Mouse (Mus musculus): ENCODE results near the gene Tmem189. TPM values are rescaled to one million over a fixed set of nuclear protein-coding genes. Genes with fewer than 3 reads are reported as not detected.
A peak's percentile ranks its signal among the peaks of the same experiment; 100 is the strongest.

Tmem189 gene
- polyA plus RNA-seq, 1 experiment from 2014 or later, result 37.4 TPM

DNA sequence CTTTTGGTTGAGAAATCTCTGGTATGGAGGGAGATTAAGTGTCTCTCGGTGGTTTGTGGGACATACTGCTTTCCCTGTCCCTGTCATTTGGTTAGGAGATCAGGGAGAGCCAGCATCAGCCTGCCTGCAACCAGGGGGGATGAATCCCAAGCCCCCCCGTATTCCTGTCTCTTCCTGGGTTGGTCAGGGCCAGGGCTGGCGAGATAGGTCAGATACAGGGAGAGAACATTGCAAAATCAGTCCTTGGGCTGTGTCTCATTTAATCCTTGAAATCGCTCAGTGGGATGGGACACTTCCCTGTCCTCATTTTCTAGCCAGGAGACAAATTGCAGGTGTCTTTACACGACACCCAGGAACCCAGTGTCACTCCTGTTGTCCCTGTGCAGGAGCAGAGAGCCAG, 10.4 kb upstream of the Tmem189 start:
- ATAC-seq (ENCODE audit: extremely low read depth, insufficient number of reproducible peaks, low FRiP score, low TSS enrichment), result no peak
- Histone ChIP-seq H3K27me3 (replicated peaks) (no peaks in the 10 kb centered on the region), H3K4me1 (peaks cover 28% of the 10 kb centered on the region), H3K36me3 (peaks cover 5% of the 10 kb centered on the region; the same call in 1 of the 2 replicates), H3K4me3 (no peak overlapping the region), H3K27ac (replicated peaks) (no peak overlapping the region), H3K4me2 (no peak overlapping the region), H3K9me3 (0 out of 2 replicates have a peak, but pooled peaks cover 2% of the 10 kb centered on the region), H3K9ac (peak overlapping the region; percentile 14; the same call in 1 of the 2 replicates)
- 61% methylated on average over 5 of the region's 5 CpGs for WGBS

DNA sequence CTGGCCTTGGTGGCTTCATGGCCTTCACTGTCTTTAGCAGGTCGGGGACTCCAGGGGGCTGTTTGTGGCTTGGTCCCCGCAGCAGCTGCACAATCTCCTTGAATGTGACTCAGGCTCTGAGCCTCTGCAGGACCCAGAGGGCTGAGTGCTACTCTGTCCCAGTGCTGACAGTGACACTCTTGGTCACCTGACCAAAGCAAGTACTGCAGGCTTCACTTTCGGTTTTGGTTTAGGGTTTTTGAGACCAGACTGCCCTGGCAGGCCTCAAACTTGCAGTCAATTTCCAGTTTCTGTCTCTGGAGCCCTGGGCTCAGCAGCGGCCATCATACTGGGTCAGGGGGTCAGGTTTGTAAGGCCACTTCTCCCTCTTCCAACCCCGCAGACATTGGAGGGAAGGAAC, 8.3 kb upstream of the Tmem189 start:
- Histone ChIP-seq H3K4me1 (peaks cover 28% of the 10 kb centered on the region), H3K9ac (peak overlapping the region; percentile 60), H3K4me3 (0 out of 2 replicates have a peak overlapping the region, but pooled peaks have one; percentile 11), H3K36me3 (peaks cover 6% of the 10 kb centered on the region; the same call in 1 of the 2 replicates), H3K27me3 (replicated peaks) (no peaks in the 10 kb centered on the region), H3K9me3 (0 out of 2 replicates have a peak, but pooled peaks cover 2% of the 10 kb centered on the region), H3K27ac (replicated peaks) (peak overlapping the region; percentile 78), H3K4me2 (peak overlapping the region; percentile 49)
- WGBS, result 14% methylated on average over 5 of the region's 5 CpGs
- ATAC-seq (ENCODE audit: extremely low read depth, insufficient number of reproducible peaks, low FRiP score, low TSS enrichment), result no peak

DNA sequence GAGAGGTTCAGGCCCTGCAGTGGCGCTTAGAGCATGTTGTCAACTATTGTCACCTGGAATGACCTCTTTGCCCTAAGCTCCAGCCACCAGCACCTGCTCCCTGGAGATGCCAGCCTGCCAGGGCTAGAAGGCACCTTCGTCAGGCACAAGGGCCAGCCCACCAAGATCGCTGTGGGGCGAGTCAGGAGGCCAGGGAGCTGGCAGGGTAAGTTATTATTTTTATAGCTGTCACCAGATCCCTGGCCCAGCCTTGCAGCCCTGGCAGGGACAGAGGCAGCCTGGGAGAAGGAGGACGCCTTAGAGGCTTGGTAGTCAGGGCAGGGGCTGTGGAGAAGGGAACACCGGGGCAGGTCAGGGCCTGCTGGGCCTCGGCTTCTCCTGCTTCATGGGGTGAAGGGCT, 6.5 kb upstream of the Tmem189 start:
- no peak for ATAC-seq (ENCODE audit: extremely low read depth, insufficient number of reproducible peaks, low FRiP score, low TSS enrichment)
- H3K9ac ChIP-seq, result no peak overlapping the region
- 0 out of 2 replicates have a peak, but pooled peaks cover 2% of the 10 kb centered on the region for H3K9me3 ChIP-seq
- H3K4me2 ChIP-seq, result no peak overlapping the region
- H3K36me3 ChIP-seq, result peaks cover 6% of the 10 kb centered on the region; the same call in 1 of the 2 replicates
- 0 out of 2 replicates have a peak overlapping the region, but pooled peaks have one; percentile 20 for H3K27ac ChIP-seq (replicated peaks)
- peaks cover 38% of the 10 kb centered on the region for H3K4me1 ChIP-seq
- H3K4me3 ChIP-seq, result no peak overlapping the region
- H3K27me3 ChIP-seq (replicated peaks), result peaks cover 3% of the 10 kb centered on the region; the same call in 1 of the 2 replicates
- 68% methylated on average over 7 of the region's 7 CpGs for WGBS

DNA sequence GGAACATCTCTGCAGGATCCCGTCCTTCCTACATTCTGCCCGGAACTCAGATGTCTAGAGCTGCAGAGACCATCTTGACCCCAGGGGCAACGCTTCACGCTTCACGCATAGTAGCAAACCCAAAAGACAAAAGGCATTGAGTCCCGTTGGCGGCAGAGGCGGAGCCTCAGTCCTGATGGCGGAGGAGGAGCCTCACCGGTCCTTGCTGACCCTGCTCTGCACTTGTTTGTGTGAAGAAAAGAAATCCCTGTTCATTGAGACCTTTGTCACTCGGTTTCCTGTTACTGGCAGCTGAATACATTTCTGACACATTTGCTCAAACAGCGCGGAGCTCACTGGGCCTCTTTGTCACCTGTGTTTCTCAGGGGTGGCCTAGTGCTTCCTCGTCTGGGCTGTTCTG, 5.9 kb upstream of the Tmem189 start:
- no peak overlapping the region for H3K4me3 ChIP-seq
- H3K4me1 ChIP-seq, result peaks cover 45% of the 10 kb centered on the region
- no peak overlapping the region for H3K4me2 ChIP-seq
- peaks cover 8% of the 10 kb centered on the region; the same call in 1 of the 2 replicates for H3K27me3 ChIP-seq (replicated peaks)
- H3K9me3 ChIP-seq, result 0 out of 2 replicates have a peak, but pooled peaks cover 2% of the 10 kb centered on the region
- no peak overlapping the region for H3K9ac ChIP-seq
- 86% methylated on average over 14 of the region's 14 CpGs for WGBS
- ATAC-seq (ENCODE audit: extremely low read depth, insufficient number of reproducible peaks, low FRiP score, low TSS enrichment), result no peak
- no peak overlapping the region for H3K27ac ChIP-seq (replicated peaks)
- peaks cover 6% of the 10 kb centered on the region; the same call in 1 of the 2 replicates for H3K36me3 ChIP-seq

DNA sequence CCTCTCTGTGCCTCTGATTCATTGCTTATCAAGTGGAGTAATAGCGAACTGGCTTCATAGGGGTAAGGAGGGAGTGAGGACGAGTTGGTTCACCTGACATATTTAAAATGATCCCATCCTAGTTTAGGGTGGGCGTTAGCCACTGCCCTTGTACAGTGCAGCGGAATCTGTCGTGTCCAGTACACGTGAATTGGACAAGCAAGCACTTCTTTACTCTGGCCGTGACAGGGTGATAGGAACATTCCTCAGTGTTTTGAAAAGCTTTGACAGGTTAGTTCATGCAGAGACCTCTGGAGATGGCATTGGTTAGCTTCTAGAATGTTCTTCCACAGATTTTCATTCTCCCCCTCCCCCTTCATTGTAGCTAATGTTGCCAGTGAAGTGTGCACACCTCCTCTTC, 5.3 kb upstream of the Tmem189 start:
- no peak for ATAC-seq (ENCODE audit: extremely low read depth, insufficient number of reproducible peaks, low FRiP score, low TSS enrichment)
- Histone ChIP-seq H3K4me2 (no peak overlapping the region), H3K9ac (no peak overlapping the region), H3K4me3 (no peak overlapping the region), H3K27me3 (replicated peaks) (peaks cover 10% of the 10 kb centered on the region; the same call in 1 of the 2 replicates), H3K27ac (replicated peaks) (no peak overlapping the region), H3K36me3 (peaks cover 6% of the 10 kb centered on the region; the same call in 1 of the 2 replicates), H3K4me1 (peaks cover 45% of the 10 kb centered on the region), H3K9me3 (0 out of 2 replicates have a peak, but pooled peaks cover 2% of the 10 kb centered on the region)
- 88% methylated on average over 7 of the region's 7 CpGs for WGBS

DNA sequence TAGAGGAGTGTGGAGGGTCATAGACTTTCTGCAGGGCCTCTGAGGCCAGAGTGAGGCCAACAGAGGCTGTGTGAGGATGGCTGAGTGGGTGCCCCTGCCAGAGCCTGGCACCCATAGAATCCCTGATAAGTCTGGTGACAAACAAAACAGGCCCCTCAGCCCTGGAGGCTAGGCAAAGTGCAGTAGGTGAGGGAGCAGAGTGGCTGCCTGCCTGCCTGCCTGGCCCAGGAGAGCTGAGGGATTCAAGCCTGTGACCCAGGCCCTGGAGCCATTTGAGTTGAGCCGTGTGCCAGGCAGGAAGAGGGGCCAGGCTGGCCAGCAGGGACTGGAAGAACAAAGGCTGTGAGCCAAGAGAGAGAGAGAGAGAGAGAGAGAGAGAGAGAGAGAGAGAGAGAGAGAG, 4.6 kb upstream of the Tmem189 start:
- peaks cover 6% of the 10 kb centered on the region; the same call in 1 of the 2 replicates for H3K36me3 ChIP-seq
- H3K27me3 ChIP-seq (replicated peaks), result peaks cover 14% of the 10 kb centered on the region; the same call in 1 of the 2 replicates
- no peak for ATAC-seq (ENCODE audit: extremely low read depth, insufficient number of reproducible peaks, low FRiP score, low TSS enrichment)
- H3K4me2 ChIP-seq, result no peak overlapping the region
- peaks cover 42% of the 10 kb centered on the region for H3K4me1 ChIP-seq
- 47% methylated on average over 1 of the region's 1 CpGs for WGBS
- no peak overlapping the region for H3K4me3 ChIP-seq
- H3K9me3 ChIP-seq, result 0 out of 2 replicates have a peak, but pooled peaks cover 2% of the 10 kb centered on the region
- no peak overlapping the region for H3K27ac ChIP-seq (replicated peaks)
- H3K9ac ChIP-seq, result no peak overlapping the region

DNA sequence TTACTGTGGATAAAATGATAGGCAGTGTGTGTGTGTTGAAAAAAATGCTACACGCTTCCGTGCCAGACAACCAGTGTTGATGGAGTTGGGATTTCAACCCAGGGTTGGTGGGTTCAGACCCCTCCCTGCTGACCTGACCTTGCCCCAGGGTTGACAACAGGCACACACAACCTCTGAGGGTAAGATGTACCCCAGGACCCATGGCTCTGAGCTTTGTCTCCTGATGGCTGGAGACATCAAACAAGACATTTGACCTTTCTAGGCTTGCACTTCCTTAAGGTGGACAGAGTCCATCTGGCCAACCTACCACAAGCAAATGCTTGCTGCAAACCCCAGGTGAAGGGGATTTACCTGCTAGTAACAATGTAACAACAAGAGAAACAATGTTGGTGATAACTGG, 3.9 kb upstream of the Tmem189 start:
- H3K27ac ChIP-seq (replicated peaks), result no peak overlapping the region
- ATAC-seq (ENCODE audit: extremely low read depth, insufficient number of reproducible peaks, low FRiP score, low TSS enrichment), result no peak
- H3K4me1 ChIP-seq, result peaks cover 39% of the 10 kb centered on the region
- WGBS, result 90% methylated on average over 2 of the region's 2 CpGs
- H3K9ac ChIP-seq, result no peak overlapping the region
- peaks cover 6% of the 10 kb centered on the region; the same call in 1 of the 2 replicates for H3K36me3 ChIP-seq
- H3K27me3 ChIP-seq (replicated peaks), result peaks cover 14% of the 10 kb centered on the region; the same call in 1 of the 2 replicates
- no peak overlapping the region for H3K4me3 ChIP-seq
- H3K9me3 ChIP-seq, result 0 out of 2 replicates have a peak, but pooled peaks cover 2% of the 10 kb centered on the region
- no peak overlapping the region for H3K4me2 ChIP-seq

DNA sequence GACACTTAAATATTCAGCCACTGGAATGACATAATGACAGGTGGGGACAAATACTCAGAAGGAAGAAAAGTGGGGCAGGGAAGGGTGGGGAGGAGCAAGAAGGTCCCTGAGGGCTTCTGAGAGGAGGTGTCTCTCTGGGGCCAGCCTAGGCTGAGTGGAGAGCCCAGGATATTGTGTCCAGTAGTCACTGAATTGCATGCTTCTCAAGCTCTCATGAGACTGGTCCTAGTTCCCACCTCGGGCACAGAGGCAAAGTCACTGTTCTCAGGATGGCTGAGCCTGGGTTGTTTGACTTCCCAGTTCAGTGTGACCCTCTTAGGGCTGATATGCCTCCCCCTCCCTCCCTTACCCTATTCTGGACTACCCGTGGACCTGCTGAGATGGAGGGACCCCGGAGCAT, 3.2 kb upstream of the Tmem189 start:
- Histone ChIP-seq H3K9me3 (0 out of 2 replicates have a peak, but pooled peaks cover 2% of the 10 kb centered on the region), H3K27ac (replicated peaks) (no peak overlapping the region), H3K9ac (no peak overlapping the region), H3K27me3 (replicated peaks) (peaks cover 15% of the 10 kb centered on the region), H3K4me2 (no peak overlapping the region), H3K36me3 (peaks cover 6% of the 10 kb centered on the region; the same call in 1 of the 2 replicates), H3K4me3 (no peak overlapping the region), H3K4me1 (peaks cover 35% of the 10 kb centered on the region)
- WGBS, result 63% methylated on average over 3 of the region's 3 CpGs
- no peak for ATAC-seq (ENCODE audit: extremely low read depth, insufficient number of reproducible peaks, low FRiP score, low TSS enrichment)

DNA sequence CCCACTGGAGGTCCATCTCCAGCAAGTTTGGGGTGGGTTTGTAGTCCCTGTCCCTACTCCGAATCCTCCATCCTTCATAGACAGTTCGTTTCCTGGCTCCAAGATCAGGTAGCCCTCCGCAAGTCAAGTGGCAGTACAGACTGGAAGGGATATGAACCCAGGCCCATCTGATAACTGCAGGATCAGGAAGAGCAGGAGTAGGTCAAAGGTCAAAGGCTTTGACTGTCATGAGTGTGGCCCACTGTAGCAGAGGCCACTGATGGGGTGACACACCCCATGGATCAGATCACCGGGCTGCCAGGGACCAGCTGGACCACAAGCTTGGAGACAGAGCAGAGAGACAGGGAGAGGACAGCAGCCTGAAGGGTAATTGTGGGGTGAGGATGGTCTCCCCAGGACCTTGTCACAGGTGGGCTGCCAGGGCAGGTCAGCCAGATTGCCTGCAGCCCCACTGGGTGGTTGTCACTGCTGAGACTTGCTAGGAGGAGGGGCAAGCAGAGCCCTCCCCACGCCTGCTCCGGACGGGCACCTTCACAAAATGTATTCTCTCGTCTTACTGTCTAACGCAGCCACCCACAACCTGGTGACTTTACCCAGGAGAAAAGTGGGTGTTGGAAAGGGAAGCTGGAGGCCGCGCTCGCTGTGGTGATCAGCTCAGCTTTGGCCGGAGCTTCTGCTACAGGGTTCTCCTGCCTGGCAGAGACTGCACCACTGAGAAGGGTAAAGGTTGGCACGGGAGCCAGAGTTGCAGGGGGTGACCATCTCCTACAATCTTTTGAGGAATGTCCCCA, 2.4 kb upstream of the Tmem189 start:
- peak overlapping the region; percentile 76 for H3K9ac ChIP-seq
- peak overlapping the region; percentile 81 for H3K4me3 ChIP-seq

DNA sequence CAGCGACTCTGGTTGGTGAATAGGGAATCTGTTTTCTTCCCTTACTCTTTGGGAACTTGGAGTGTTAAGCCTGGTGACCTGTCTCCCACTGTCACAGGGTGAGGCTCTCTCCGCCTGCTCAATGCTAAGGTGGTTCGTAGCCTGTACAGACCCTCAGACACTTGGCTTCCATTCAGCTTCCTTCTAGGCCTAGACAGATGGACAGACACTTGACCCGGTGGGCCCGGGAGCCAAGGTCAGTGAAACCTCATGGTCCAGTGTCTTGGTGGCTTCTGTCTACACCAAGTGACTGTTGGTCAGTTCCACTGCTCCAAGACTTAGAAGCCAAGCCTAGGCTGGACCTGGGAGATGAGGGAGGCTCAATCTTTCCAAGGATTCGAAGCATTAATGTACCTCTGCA, 1.8 kb upstream of the Tmem189 start:
- H3K4me2 ChIP-seq, result peak overlapping the region; percentile 93
- peaks cover 6% of the 10 kb centered on the region; the same call in 1 of the 2 replicates for H3K36me3 ChIP-seq
- H3K27ac ChIP-seq (replicated peaks), result no peak overlapping the region
- 0 out of 2 replicates have a peak, but pooled peaks cover 2% of the 10 kb centered on the region for H3K9me3 ChIP-seq
- H3K4me1 ChIP-seq, result peaks cover 28% of the 10 kb centered on the region
- no peak for ATAC-seq (ENCODE audit: extremely low read depth, insufficient number of reproducible peaks, low FRiP score, low TSS enrichment)
- WGBS, result 84% methylated on average over 6 of the region's 6 CpGs
- peaks cover 29% of the 10 kb centered on the region for H3K27me3 ChIP-seq (replicated peaks)
- peak overlapping the region; percentile 76 for H3K9ac ChIP-seq
- peak overlapping the region; percentile 81 for H3K4me3 ChIP-seq

More for the DNA sequence above, 2.4 kb upstream of the Tmem189 start:
- peaks cover 30% of the 10 kb centered on the region for H3K4me1 ChIP-seq
- 0 out of 2 replicates have a peak, but pooled peaks cover 2% of the 10 kb centered on the region for H3K9me3 ChIP-seq
- no peak for ATAC-seq (ENCODE audit: extremely low read depth, insufficient number of reproducible peaks, low FRiP score, low TSS enrichment)
- no peak overlapping the region for H3K27ac ChIP-seq (replicated peaks)
- 84% methylated on average over 14 of the region's 14 CpGs for WGBS
- peaks cover 22% of the 10 kb centered on the region for H3K27me3 ChIP-seq (replicated peaks)
- peak overlapping the region; percentile 93 for H3K4me2 ChIP-seq
- H3K36me3 ChIP-seq, result peaks cover 6% of the 10 kb centered on the region; the same call in 1 of the 2 replicates

DNA sequence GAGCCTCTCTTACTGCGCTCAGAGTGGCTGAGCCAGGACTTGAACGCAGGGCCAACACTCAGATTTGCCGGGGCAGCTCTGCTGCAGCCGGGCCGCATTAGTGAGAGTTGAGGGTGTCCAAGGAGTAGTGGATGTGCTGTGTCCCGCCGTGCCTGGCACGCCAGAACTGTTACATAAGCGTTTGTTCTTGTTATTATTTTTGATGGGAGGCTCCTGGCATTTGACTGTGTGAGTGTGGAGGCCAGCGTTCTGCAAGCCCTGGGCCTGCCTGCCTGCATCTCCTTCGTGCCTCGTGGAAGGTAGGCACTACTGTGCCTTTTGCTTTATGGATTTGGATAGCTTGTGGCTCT, 1.3 kb upstream of the Tmem189 start:
- WGBS, result 73% methylated on average over 12 of the region's 12 CpGs
- no peak overlapping the region for H3K27ac ChIP-seq (replicated peaks)
- peak overlapping the region; percentile 76 for H3K9ac ChIP-seq
- H3K4me2 ChIP-seq, result peak overlapping the region; percentile 93
- ATAC-seq (ENCODE audit: extremely low read depth, insufficient number of reproducible peaks, low FRiP score, low TSS enrichment), result no peak
- H3K9me3 ChIP-seq, result 0 out of 2 replicates have a peak, but pooled peaks cover 2% of the 10 kb centered on the region
- peaks cover 23% of the 10 kb centered on the region for H3K4me1 ChIP-seq
- H3K36me3 ChIP-seq, result peaks cover 6% of the 10 kb centered on the region; the same call in 1 of the 2 replicates
- peaks cover 33% of the 10 kb centered on the region for H3K27me3 ChIP-seq (replicated peaks)
- peak overlapping the region; percentile 81 for H3K4me3 ChIP-seq

Data from heart, embryonic 13.5 days (tissue).